Mouse (Mus musculus): Measurements from ENCODE around the gene Dlgap3. TPM values are rescaled to one million over a fixed set of nuclear protein-coding genes. Genes with fewer than 3 reads are reported as not detected.

Dlgap3 gene
- polyA plus RNA-seq, 1 experiment from 2014 or later, result 0.16 TPM

DNA sequence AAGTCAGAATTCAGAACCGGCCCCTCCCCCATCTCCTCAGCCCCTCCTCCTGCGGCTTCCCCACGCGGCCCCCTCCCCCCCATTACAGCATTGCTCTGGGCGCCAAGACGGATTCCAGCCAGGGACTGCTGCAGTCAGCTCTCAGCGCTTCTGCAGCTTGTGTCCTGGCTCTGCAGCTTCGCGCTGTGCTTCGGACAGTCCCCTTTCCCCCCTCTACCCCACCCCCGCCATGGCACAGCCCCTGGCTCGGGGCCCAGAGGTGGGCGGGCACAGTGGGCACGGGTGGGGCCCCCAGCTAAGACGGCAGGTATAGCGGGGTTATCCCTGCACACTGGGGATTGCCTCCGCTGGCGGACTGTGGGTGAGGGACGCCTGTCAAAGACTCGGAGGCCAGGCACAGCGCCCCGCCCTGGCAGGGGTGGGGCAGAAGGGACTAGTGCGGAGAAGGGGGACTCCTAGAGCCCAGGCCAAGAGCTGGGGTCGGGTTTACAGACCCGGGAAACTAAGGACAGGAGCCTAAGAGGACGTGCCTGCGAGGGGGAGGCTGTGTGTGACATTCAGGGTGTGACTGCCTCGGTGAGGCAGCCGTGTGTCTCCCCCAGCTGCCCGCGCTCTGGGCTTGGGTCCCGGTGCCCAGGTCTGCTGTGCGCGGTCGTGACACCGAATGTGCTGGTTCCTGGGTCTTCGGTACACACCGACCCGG, 642 bp upstream of the Dlgap3 start:
- Histone ChIP-seq H3K4me1 (peaks cover 20% of the 10 kb centered on the region), H3K4me3 (peak overlapping the region; percentile 80), H3K9me3 (replicated peaks) (no peaks in the 10 kb centered on the region), H3K27ac (peak overlapping the region; percentile 68; the same call in 1 of the 2 replicates), H3K36me3 (no peaks in the 10 kb centered on the region), H3K27me3 (ENCODE audit: low read depth, poor library complexity, severe bottlenecking) (peaks cover 69% of the 10 kb centered on the region)
- WGBS, result under 1% methylated on average over 39 of the region's 39 CpGs
- DNase-seq (ENCODE audit: low spot score), result peak; percentile 71

DNA sequence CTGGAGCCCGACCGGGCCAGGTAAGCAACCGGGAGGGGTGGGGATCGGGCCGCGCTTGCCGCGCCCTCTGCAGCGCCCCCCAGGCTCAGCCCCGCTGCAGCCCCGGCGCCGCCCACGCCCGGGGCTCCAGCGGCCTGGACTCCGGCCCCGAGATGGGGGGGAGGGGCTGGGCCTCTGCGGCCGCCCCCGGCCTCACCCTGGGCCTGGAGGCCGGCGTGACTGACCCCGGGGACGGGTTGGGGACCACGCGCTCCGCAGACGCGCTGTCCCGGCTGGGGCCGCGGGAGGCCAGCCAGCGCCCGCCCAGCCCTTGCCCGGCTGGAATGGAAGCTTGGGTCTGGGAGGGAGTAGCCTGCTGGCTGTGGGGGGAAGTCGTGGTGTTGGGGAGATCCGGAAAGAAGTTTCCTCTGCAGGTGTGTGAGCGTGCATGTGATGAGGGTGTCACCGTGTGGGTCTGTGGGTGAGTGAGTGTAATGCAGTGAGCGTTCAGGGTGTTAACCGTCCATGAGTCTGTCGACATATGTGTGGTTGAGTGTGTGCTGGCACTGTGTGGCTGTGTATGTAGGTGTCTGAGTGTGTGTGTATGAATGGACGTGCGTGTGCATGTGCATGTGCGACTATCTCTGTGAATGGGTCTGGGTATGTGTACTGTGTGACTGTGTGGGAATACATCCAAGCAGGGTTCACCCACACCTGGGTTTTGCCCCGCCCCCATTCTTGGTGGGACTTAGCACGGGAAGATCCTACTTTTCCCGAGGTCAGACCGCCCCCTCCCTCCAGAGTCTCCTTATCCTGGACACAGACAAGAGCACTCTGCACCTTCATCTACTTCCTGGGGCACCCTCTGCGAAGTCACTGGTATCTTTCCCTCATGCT, 580 bp downstream of the Dlgap3 start:
- 3% methylated on average over 40 of the region's 51 CpGs for WGBS
- no peaks in the 10 kb centered on the region for H3K36me3 ChIP-seq
- peak overlapping the region; percentile 80 for H3K4me3 ChIP-seq
- peaks cover 20% of the 10 kb centered on the region for H3K4me1 ChIP-seq
- DNase-seq (ENCODE audit: low spot score), result peak; percentile 57
- H3K9me3 ChIP-seq (replicated peaks), result no peaks in the 10 kb centered on the region
- H3K27ac ChIP-seq, result peak overlapping the region; percentile 68
- H3K27me3 ChIP-seq (ENCODE audit: low read depth, poor library complexity, severe bottlenecking), result peaks cover 74% of the 10 kb centered on the region

DNA sequence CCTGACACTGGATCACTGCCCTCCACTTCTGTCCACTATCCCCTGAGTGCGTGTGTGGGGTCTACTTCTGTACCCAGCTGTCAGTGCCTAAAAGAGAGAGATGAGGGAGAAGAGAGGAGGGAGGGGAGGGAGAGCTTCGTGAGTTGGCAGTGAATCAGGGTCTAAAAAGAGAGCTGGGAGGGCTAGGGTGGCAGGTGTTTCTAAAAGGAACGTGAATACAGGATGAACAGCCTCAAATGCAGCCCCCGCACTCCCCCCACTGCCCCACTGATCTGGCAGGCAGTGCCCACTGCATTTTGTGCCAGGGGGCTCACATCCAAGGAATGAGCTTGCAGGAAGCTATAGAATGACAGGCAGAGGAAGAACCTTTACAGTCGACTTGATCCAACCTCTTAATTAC, 1.9 kb downstream of the Dlgap3 start:
- Histone ChIP-seq H3K27ac (no peak overlapping the region), H3K36me3 (no peaks in the 10 kb centered on the region), H3K9me3 (replicated peaks) (no peaks in the 10 kb centered on the region), H3K27me3 (ENCODE audit: low read depth, poor library complexity, severe bottlenecking) (peaks cover 76% of the 10 kb centered on the region), H3K4me3 (no peak overlapping the region), H3K4me1 (peaks cover 20% of the 10 kb centered on the region)
- no peak for DNase-seq (ENCODE audit: low spot score)
- WGBS, result 50% methylated on average over 5 of the region's 5 CpGs

DNA sequence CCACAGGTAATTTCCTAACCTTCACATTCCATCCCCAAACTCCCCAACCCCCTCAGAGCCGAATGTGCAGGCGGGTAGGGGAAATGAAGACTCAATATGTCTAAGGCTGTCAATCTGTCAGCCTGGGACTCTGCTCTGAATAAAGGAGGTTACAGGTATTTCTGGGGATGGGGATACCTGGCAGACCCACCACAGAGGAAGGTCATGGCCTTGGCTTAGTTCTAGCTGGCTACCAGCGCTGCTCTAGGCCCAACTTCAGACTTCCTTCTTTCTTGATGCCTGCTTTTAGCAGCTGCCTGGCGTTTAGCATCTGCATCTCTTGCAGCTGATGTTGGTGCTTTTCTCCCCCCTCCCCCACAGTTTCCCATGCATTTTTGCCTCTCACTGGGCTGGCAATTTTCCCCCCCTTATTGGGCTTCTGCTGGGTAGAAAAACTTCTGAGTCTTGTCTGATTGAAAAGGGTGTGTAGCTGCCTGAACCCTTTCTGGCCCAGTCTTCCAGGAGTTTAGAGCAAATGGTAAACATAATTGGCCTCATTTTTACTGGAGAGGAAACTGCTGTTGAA, 2.4 kb downstream of the Dlgap3 start:
- WGBS, result 41% methylated on average over 4 of the region's 4 CpGs
- Histone ChIP-seq H3K9me3 (replicated peaks) (no peaks in the 10 kb centered on the region), H3K4me1 (peaks cover 20% of the 10 kb centered on the region), H3K27me3 (ENCODE audit: low read depth, poor library complexity, severe bottlenecking) (peaks cover 76% of the 10 kb centered on the region), H3K36me3 (no peaks in the 10 kb centered on the region), H3K4me3 (no peak overlapping the region), H3K27ac (no peak overlapping the region)
- DNase-seq (ENCODE audit: low spot score), result no peak

DNA sequence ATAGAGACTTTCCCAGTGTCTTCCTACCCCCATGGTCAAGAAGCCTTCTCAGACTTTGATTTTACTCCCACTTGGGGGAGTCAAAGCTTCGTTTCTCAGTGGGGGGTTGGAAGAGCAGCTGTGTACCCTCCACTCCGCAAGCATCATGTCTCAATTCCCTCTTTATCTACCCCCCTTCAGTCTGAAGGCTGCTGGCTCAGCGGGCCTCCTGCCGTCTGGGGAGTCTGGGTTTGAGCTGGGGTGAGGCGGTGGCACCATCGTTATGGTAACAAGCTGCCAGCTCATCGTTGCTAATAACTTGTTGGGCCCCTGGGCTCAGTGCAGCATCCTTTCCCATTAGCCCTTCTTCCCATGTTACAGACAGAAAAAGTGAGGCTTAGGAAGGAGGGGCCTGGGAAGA, 3.1 kb downstream of the Dlgap3 start:
- 31% methylated on average over 7 of the region's 7 CpGs for WGBS
- peaks cover 74% of the 10 kb centered on the region for H3K27me3 ChIP-seq (ENCODE audit: low read depth, poor library complexity, severe bottlenecking)

DNA sequence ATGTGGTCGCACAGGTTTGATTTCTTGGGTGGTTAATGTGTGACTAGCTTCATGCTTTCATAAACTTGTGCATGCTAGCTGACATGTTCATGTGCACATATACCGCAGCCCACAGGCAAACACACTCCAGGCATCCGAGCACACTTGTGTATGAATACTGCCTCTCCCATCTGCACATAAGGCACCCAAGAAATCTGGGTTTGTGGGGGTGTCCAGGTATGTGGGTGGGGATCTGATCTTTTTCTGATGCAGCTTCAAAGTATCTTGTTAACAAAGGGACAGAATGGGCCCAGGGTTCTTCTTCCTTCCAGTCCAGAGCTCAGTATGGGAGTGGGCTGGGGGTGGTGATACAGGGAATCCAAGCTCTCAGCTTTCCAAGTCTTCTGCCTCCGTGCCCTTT, 3.6 kb downstream of the Dlgap3 start:
- no peak overlapping the region for H3K4me3 ChIP-seq
- H3K27me3 ChIP-seq (ENCODE audit: low read depth, poor library complexity, severe bottlenecking), result peaks cover 74% of the 10 kb centered on the region
- H3K36me3 ChIP-seq, result no peaks in the 10 kb centered on the region
- WGBS, result 66% methylated on average over 4 of the region's 4 CpGs
- peaks cover 20% of the 10 kb centered on the region for H3K4me1 ChIP-seq
- no peaks in the 10 kb centered on the region for H3K9me3 ChIP-seq (replicated peaks)
- H3K27ac ChIP-seq, result no peak overlapping the region
- no peak for DNase-seq (ENCODE audit: low spot score)

More for the DNA sequence above, 3.1 kb downstream of the Dlgap3 start:
- no peak for DNase-seq (ENCODE audit: low spot score)
- H3K9me3 ChIP-seq (replicated peaks), result no peaks in the 10 kb centered on the region
- no peak overlapping the region for H3K27ac ChIP-seq
- no peaks in the 10 kb centered on the region for H3K36me3 ChIP-seq
- H3K4me1 ChIP-seq, result peaks cover 20% of the 10 kb centered on the region
- no peak overlapping the region for H3K4me3 ChIP-seq

DNA sequence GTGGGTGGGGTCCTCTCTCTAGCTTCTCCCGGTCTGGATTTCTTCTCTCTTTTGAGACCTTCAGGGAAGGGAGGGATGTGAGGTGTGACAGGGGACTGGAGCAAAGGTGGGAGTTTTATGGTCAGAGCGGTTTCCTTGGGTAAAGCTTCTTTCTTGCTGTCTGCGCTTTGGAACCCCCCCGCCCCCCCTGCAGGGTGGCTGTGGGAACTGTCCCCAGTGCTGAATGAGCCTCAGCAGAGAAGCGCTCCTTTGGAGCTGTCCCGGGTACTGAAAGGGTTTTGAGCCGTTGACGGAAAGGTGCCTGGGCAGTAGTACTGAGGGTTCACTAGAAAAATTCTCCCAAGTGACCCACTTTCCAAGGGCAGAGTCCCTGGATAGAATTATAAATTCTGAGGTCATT, 4.5 kb downstream of the Dlgap3 start:
- WGBS, result 3% methylated on average over 8 of the region's 8 CpGs
- H3K4me1 ChIP-seq, result peaks cover 14% of the 10 kb centered on the region
- no peak overlapping the region for H3K27ac ChIP-seq
- DNase-seq (ENCODE audit: low spot score), result peak; percentile 83
- no peaks in the 10 kb centered on the region for H3K9me3 ChIP-seq (replicated peaks)
- no peaks in the 10 kb centered on the region for H3K36me3 ChIP-seq
- no peak overlapping the region for H3K4me3 ChIP-seq
- H3K27me3 ChIP-seq (ENCODE audit: low read depth, poor library complexity, severe bottlenecking), result peaks cover 74% of the 10 kb centered on the region

DNA sequence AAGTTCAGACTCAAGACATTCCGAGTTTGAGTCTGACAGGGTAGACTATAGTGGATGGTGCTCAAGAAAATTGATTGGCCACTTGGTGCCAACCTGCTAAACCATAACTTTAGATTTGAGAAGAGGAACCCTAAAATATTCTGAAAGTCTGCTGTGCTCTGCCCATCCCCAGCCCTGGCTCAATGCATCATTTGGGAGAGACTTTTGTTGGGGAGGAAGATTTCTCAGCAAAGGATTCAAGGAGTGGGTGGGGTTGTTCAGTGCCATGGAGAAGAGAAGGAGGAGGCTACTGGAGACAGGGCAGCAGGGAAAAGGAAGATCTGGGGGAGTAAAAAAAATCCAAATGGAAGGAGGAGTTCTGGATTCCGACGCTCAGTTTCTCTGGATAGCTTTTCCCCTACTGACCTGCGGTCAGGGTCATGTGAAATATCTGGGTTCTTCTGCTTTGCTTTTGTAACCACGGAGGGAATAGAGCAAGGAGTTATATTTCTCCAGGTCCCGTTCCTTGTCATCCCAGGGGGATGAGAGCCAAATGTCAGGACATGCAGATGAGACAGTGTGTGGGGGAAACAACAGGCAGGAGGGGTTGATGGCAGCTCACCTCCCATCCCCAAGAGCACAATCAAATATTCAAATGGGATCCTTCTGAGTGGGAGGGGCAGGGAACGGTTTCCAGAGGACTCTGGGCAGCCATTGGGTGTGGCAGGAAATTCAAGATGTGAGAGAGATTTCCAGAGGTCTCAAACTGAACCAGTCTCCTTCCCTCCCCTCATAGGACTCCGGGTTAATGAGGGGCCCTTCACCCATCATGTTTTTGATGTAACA, 5.3 kb downstream of the Dlgap3 start:
- Histone ChIP-seq H3K4me1 (peaks cover 8% of the 10 kb centered on the region), H3K27me3 (ENCODE audit: low read depth, poor library complexity, severe bottlenecking) (peaks cover 74% of the 10 kb centered on the region)
- WGBS, result 62% methylated on average over 8 of the region's 8 CpGs

DNA sequence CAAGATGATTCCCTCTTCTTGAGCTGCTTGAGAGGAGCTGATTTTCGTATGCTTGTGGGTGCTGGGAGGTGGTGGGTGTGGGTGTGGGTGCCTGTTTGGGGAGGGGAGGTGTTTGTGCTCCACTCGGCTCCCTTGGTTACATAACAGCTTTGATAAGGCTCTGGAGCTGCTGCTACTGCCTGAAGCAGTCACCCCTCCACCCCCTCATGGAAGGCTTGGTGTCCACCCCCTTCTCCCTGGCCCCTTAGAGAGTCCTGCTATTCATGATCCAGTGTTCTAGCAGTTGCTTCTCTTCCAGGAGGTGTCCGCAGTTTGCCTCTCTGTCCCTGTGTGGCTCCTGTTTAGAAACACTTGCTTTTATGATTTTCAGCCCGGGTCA, 5.9 kb downstream of the Dlgap3 start:
- no peaks in the 10 kb centered on the region for H3K9me3 ChIP-seq (replicated peaks)
- no peak overlapping the region for H3K27ac ChIP-seq
- peaks cover 74% of the 10 kb centered on the region for H3K27me3 ChIP-seq (ENCODE audit: low read depth, poor library complexity, severe bottlenecking)
- H3K36me3 ChIP-seq, result no peaks in the 10 kb centered on the region
- no peak for DNase-seq (ENCODE audit: low spot score)
- WGBS, result 63% methylated on average over 4 of the region's 4 CpGs
- H3K4me3 ChIP-seq, result no peak overlapping the region
- peaks cover 8% of the 10 kb centered on the region for H3K4me1 ChIP-seq

More for the DNA sequence above, 5.3 kb downstream of the Dlgap3 start:
- H3K27ac ChIP-seq, result no peak overlapping the region
- H3K4me3 ChIP-seq, result no peak overlapping the region
- H3K36me3 ChIP-seq, result no peaks in the 10 kb centered on the region
- DNase-seq (ENCODE audit: low spot score), result no peak
- no peaks in the 10 kb centered on the region for H3K9me3 ChIP-seq (replicated peaks)

DNA sequence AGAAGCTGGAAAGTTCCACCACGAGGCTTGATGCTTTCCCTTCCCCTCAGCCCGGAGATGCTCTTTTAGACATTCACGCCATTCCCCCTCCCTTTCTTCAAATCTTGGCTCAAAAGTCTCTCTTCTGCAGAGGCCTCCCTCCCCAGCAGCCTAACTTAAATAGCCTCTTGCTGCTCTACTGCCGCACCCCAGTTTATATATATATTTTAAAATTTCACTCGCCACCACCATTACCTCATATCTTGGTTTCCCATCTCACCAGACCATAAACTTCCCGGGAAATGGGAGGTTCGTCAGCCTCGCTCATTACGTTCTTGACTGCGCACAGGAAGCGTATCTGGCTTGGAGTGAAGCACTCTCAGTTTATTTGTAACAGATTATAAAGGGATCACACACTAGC, 9.0 kb downstream of the Dlgap3 start:
- H3K27me3 ChIP-seq (ENCODE audit: low read depth, poor library complexity, severe bottlenecking), result peaks cover 55% of the 10 kb centered on the region
- no peaks in the 10 kb centered on the region for H3K36me3 ChIP-seq
- no peak overlapping the region for H3K27ac ChIP-seq
- 76% methylated on average over 11 of the region's 11 CpGs for WGBS
- H3K4me1 ChIP-seq, result peaks cover 8% of the 10 kb centered on the region
- no peak overlapping the region for H3K4me3 ChIP-seq
- no peak for DNase-seq (ENCODE audit: low spot score)
- no peaks in the 10 kb centered on the region for H3K9me3 ChIP-seq (replicated peaks)

DNA sequence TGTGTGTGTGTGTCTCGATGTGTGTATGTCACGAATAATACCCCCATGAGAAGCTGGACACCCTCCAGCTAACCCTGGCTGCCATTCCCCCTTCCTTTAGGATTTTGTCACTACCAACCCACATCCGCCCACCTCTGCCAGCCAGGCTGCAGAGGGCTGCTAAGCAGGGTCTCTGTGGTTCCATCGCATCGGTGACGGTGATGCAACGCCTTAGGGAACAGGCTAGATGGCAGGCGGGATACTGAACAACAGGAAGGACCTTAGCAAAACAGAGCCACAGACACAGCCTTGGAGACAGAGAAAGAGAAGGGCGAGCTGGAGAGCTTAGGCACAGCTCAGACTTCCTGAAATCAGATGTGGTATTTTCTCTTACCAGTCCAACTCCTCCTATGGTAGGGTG, 9.7 kb downstream of the Dlgap3 start:
- Histone ChIP-seq H3K4me1 (peaks cover 8% of the 10 kb centered on the region), H3K27ac (no peak overlapping the region), H3K36me3 (no peaks in the 10 kb centered on the region), H3K27me3 (ENCODE audit: low read depth, poor library complexity, severe bottlenecking) (peaks cover 49% of the 10 kb centered on the region), H3K4me3 (no peak overlapping the region), H3K9me3 (replicated peaks) (no peaks in the 10 kb centered on the region)
- WGBS, result 56% methylated on average over 9 of the region's 9 CpGs
- no peak for DNase-seq (ENCODE audit: low spot score)

Measured in limb, embryonic 10.5 days (tissue).